Mouse (Mus musculus) thymus, adult 2 months (tissue): ENCODE data around the gene Herc6.

Experiments
- CTCF ChIP-seq: fragments of 200-500 bp; IDR thresholded peaks from 2 replicates; pipeline ENCODE4 v1.5.1; 2012; ENCODE audit warnings: mild to moderate bottlenecking, control low read depth, low read length, moderate library complexity, borderline replicate concordance; ENCODE audit not compliant: control insufficient read depth, poor library complexity, insufficient read depth; ENCODE audit errors: extremely low read depth
- POLR2A ChIP-seq: fragments of 200-500 bp; IDR thresholded peaks from 2 replicates; pipeline ENCODE4 v1.6.1; 2012; ENCODE audit warnings: mild to moderate bottlenecking, low read length, control low read depth, moderate library complexity; ENCODE audit not compliant: control insufficient read depth, poor library complexity, insufficient read depth; ENCODE audit errors: extremely low read depth

DNA sequence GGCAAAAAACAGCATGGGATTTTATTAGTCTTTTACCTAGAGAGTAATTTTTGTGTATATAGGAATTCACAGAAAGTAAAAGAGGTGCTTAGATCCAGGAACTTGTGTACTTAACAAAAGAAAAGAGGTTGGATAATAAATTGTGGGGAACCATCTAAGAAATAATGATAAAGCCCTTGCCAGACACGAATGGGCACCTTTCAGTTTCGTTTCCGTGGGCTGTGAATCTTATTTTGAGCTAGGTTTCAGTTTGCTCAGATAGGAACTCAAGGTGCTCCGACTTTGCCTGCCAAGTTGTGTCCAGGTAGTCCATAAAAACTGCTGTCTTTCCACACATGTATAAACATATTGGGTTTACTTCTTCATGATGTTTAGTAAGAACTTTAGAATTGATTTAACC, 1.6 kb downstream of the Herc6 start:
- TF ChIP-seq CTCF, result no peak
- no peak for TF ChIP-seq POLR2A
